Mouse (Mus musculus): Measurements from ENCODE around the gene Kdelr3. TPM values are rescaled to one million over a fixed set of nuclear protein-coding genes. Genes with fewer than 3 reads are reported as not detected.

Gene Kdelr3
- polyA plus RNA-seq, 1 experiment = 65.5 TPM

- TF ChIP-seq FOSL1 (IDR thresholded peaks at IDR 0.05; ENCODE audit: insufficient read depth, low read length, poor library complexity, severe bottlenecking) = no peak
- no peak for TF ChIP-seq MAX (IDR thresholded peaks at IDR 0.05)
- TF ChIP-seq CTCF (IDR thresholded peaks at IDR 0.05; ENCODE audit: control insufficient read depth, insufficient read depth, insufficient read length) = no peak
- TF ChIP-seq MYOG (IDR thresholded peaks at IDR 0.05; ENCODE audit: control insufficient read depth, extremely low read depth, insufficient read length) = no peak
- no peak for TF ChIP-seq CEBPB (IDR thresholded peaks at IDR 0.05; ENCODE audit: low read depth)
- TF ChIP-seq USF1 (IDR thresholded peaks at IDR 0.05; ENCODE audit: low read depth) = no peak
- TF ChIP-seq MYOD1 (IDR thresholded peaks at IDR 0.05; ENCODE audit: control insufficient read depth, insufficient read length, low read depth) = no peak
- Histone ChIP-seq H3ac (ENCODE audit: control insufficient read depth, insufficient read length, low read depth) (no peak overlapping the region), H3K79me3 (ENCODE audit: low read depth) (no peaks in the 10 kb centered on the region), H3K79me2 (ENCODE audit: control insufficient read depth, insufficient read depth) (no peaks in the 10 kb centered on the region), H3K27me3 (ENCODE audit: control insufficient read depth, insufficient read depth, insufficient read length) (peaks cover 17% of the 10 kb centered on the region), H3K4me3 (ENCODE audit: insufficient read depth, poor library complexity, severe bottlenecking) (no peak overlapping the region), H3K36me3 (ENCODE audit: control insufficient read depth, insufficient read depth) (no peaks in the 10 kb centered on the region)
Observed at GRCm38 (mm10) chr15:79473042-79473441, 43.2 kb upstream of the Kdelr3 start.

- H3K79me2 ChIP-seq (ENCODE audit: control insufficient read depth, insufficient read depth) = no peaks in the 10 kb centered on the region
- H3K36me3 ChIP-seq (ENCODE audit: control insufficient read depth, insufficient read depth) = no peaks in the 10 kb centered on the region
- H3K27me3 ChIP-seq (ENCODE audit: control insufficient read depth, insufficient read depth, insufficient read length) = peaks cover 24% of the 10 kb centered on the region
- TF ChIP-seq MAX (IDR thresholded peaks at IDR 0.05) = no peak
- TF ChIP-seq FOSL1 (IDR thresholded peaks at IDR 0.05; ENCODE audit: insufficient read depth, low read length, poor library complexity, severe bottlenecking) = no peak
- no peak for TF ChIP-seq CEBPB (IDR thresholded peaks at IDR 0.05; ENCODE audit: low read depth)
- no peak for TF ChIP-seq MYOG (IDR thresholded peaks at IDR 0.05; ENCODE audit: control insufficient read depth, extremely low read depth, insufficient read length)
- TF ChIP-seq CTCF (IDR thresholded peaks at IDR 0.05; ENCODE audit: control insufficient read depth, insufficient read depth, insufficient read length) = no peak
- TF ChIP-seq USF1 (IDR thresholded peaks at IDR 0.05; ENCODE audit: low read depth) = no peak
- no peak for TF ChIP-seq MYOD1 (IDR thresholded peaks at IDR 0.05; ENCODE audit: control insufficient read depth, insufficient read length, low read depth)
- H3ac ChIP-seq (ENCODE audit: control insufficient read depth, insufficient read length, low read depth) = no peak overlapping the region
- no peak overlapping the region for H3K4me3 ChIP-seq (ENCODE audit: insufficient read depth, poor library complexity, severe bottlenecking)
- no peaks in the 10 kb centered on the region for H3K79me3 ChIP-seq (ENCODE audit: low read depth)
Observed at GRCm38 (mm10) chr15:79473638-79474355, 42.4 kb upstream of the Kdelr3 start.

DNA sequence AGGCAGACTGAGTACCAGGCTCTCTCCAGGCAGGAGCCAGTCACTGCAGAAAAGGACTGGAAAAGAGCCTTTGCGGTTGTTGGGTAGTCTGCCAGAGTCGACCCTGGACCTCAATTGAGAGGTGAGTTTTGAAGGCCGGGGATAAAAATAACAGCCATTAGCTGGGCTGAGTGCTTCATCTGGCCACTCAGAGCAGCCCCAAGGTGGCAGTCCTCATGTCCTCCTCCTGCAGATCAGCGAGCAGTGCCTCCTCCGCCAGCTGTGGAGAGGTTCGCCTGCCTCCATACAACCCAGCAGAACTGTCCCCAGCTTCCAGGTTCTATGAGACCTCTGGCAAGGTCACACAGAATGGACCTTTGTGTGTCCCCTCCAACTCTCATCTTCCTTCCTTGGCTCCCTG lies 39.0 kb upstream of the Kdelr3 start:
- Histone ChIP-seq H3K27me3 (ENCODE audit: control insufficient read depth, insufficient read depth, insufficient read length) (peaks cover 54% of the 10 kb centered on the region), H3K4me3 (ENCODE audit: insufficient read depth, poor library complexity, severe bottlenecking) (no peak overlapping the region), H3K79me2 (ENCODE audit: control insufficient read depth, insufficient read depth) (no peaks in the 10 kb centered on the region), H3ac (ENCODE audit: control insufficient read depth, insufficient read length, low read depth) (no peak overlapping the region), H3K36me3 (ENCODE audit: control insufficient read depth, insufficient read depth) (no peaks in the 10 kb centered on the region), H3K79me3 (ENCODE audit: low read depth) (no peaks in the 10 kb centered on the region)
- TF ChIP-seq FOSL1 (IDR thresholded peaks at IDR 0.05; ENCODE audit: insufficient read depth, low read length, poor library complexity, severe bottlenecking) (no peak), MYOD1 (IDR thresholded peaks at IDR 0.05; ENCODE audit: control insufficient read depth, insufficient read length, low read depth) (no peak), MAX (IDR thresholded peaks at IDR 0.05) (no peak), CTCF (IDR thresholded peaks at IDR 0.05; ENCODE audit: control insufficient read depth, insufficient read depth, insufficient read length) (no peak)

DNA sequence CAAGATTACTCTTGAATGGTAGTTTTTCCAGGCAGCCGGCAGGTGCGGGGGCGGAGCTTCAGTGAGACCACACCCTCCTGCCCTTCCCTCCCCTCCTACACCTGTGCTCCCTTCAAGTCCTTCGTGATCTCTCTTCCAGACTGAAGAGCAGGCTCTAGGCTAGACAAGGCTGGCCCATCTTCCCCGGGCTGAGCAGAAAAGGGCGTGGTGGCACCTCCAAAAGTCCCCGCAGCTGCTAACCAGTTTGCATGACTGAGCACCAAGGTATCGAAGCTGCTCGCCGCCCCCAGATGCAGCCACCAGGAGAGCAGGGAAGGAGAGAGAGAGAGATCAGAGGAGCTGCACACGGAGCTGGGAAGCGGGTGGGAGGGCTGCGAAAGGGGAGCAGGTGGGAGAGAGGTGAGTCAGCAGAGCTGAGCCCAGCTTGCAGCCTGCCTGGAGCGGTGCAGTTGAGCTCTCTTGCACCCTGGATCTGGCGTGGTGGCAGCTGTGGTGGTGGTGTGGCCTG lies 35.0 kb upstream of the Kdelr3 start:
- TF ChIP-seq MAX (IDR thresholded peaks at IDR 0.05) (no peak), MYOD1 (IDR thresholded peaks at IDR 0.05; ENCODE audit: control insufficient read depth, insufficient read length, low read depth) (no peak), FOSL1 (IDR thresholded peaks at IDR 0.05; ENCODE audit: insufficient read depth, low read length, poor library complexity, severe bottlenecking) (no peak), CTCF (IDR thresholded peaks at IDR 0.05; ENCODE audit: control insufficient read depth, insufficient read depth, insufficient read length) (no peak), CEBPB (IDR thresholded peaks at IDR 0.05; ENCODE audit: low read depth) (no peak), USF1 (IDR thresholded peaks at IDR 0.05; ENCODE audit: low read depth) (no peak), MYOG (IDR thresholded peaks at IDR 0.05; ENCODE audit: control insufficient read depth, extremely low read depth, insufficient read length) (no peak)
- no peaks in the 10 kb centered on the region for H3K36me3 ChIP-seq (ENCODE audit: control insufficient read depth, insufficient read depth)
- no peak overlapping the region for H3ac ChIP-seq (ENCODE audit: control insufficient read depth, insufficient read length, low read depth)
- no peaks in the 10 kb centered on the region for H3K79me3 ChIP-seq (ENCODE audit: low read depth)
- H3K79me2 ChIP-seq (ENCODE audit: control insufficient read depth, insufficient read depth) = no peaks in the 10 kb centered on the region
- H3K27me3 ChIP-seq (ENCODE audit: control insufficient read depth, insufficient read depth, insufficient read length) = peaks cover 79% of the 10 kb centered on the region
- no peak overlapping the region for H3K4me3 ChIP-seq (ENCODE audit: insufficient read depth, poor library complexity, severe bottlenecking)

DNA sequence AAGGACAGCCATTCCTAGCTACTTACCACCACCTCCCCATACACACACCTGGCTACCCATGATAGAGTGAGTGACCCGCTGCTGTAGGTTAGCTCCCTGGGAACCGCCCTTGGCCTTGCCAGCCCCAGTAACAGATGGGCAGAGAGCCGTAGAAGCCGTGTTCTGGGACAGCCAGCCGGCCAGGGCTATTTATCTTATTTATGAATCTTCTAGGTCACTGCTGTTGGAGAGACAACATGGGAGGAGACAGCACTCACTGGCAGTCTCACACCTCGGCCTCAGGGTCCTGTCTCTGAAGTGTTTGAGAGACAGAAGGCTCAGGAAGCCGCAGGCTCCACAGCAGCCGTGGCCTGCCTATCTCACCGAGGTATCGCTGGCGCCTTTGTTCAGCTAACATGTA lies 26.7 kb upstream of the Kdelr3 start:
- no peaks in the 10 kb centered on the region for H3K79me2 ChIP-seq (ENCODE audit: control insufficient read depth, insufficient read depth)
- no peaks in the 10 kb centered on the region for H3K79me3 ChIP-seq (ENCODE audit: low read depth)
- no peak overlapping the region for H3K4me3 ChIP-seq (ENCODE audit: insufficient read depth, poor library complexity, severe bottlenecking)
- H3K27me3 ChIP-seq (ENCODE audit: control insufficient read depth, insufficient read depth, insufficient read length) = peaks cover 87% of the 10 kb centered on the region
- TF ChIP-seq MAX (IDR thresholded peaks at IDR 0.05) (no peak), USF1 (IDR thresholded peaks at IDR 0.05; ENCODE audit: low read depth) (no peak), CEBPB (IDR thresholded peaks at IDR 0.05; ENCODE audit: low read depth) (no peak), MYOD1 (IDR thresholded peaks at IDR 0.05; ENCODE audit: control insufficient read depth, insufficient read length, low read depth) (no peak), MYOG (IDR thresholded peaks at IDR 0.05; ENCODE audit: control insufficient read depth, extremely low read depth, insufficient read length) (no peak), FOSL1 (IDR thresholded peaks at IDR 0.05; ENCODE audit: insufficient read depth, low read length, poor library complexity, severe bottlenecking) (no peak), CTCF (IDR thresholded peaks at IDR 0.05; ENCODE audit: control insufficient read depth, insufficient read depth, insufficient read length) (no peak)
- no peak overlapping the region for H3ac ChIP-seq (ENCODE audit: control insufficient read depth, insufficient read length, low read depth)
- no peaks in the 10 kb centered on the region for H3K36me3 ChIP-seq (ENCODE audit: control insufficient read depth, insufficient read depth)

Data from C2C12 (cell line).